25 mouse cellular contexts compared by ENCODE assay signal in the genomic region with DNA sequence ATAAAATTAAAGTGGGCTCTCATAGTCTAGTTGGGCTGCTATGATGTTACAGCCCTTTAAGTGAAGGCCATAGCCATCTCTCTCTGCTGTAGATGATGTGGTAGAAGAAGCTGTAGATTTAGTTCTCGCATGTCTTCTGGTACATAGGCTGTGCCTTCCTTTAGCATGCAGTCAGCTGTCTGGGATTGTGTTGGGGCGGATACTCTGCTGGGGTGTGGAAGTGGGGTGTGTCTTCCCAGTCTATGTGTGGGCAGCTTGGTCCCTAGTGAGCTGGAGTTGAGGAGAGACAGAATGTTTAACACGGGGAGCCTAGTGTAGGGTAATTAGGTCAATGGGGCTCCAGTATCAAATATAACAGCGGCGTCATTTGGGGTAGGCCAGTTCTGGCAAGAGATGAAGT.
"Had no signal": no experiment of that assay in that cellular context is flagged by ENCODE, and none has a peak within 500 bp of the region (broad histone marks: within the 10 kb centered on the region; RNA-seq: fewer than 3 reads in every experiment).

No protein-coding gene starts in this region.

- H3K4me3 ChIP-seq: heart, adult 2 months; heart, embryonic 12.5 days; hindbrain, embryonic 10.5 days; hindbrain, embryonic 12.5 days; intestine, embryonic 15.5 days; layer of hippocampus, adult 2 months; limb, embryonic 10.5 days; limb, embryonic 12.5 days had no signal

- H3K9ac ChIP-seq: forebrain, postnatal 0 days; heart, embryonic 12.5 days; hindbrain, embryonic 12.5 days; hindbrain, embryonic 14.5 days; intestine, embryonic 15.5 days; limb, embryonic 12.5 days had no signal

- H3K9me3 ChIP-seq: heart, embryonic 12.5 days; hindbrain, embryonic 10.5 days; hindbrain, embryonic 12.5 days; intestine, embryonic 15.5 days; limb, embryonic 10.5 days; limb, embryonic 12.5 days had no signal

- H3K4me1 ChIP-seq: heart, embryonic 12.5 days; hindbrain, embryonic 10.5 days; intestine, embryonic 15.5 days; limb, embryonic 10.5 days; limb, embryonic 12.5 days had no signal

- H3K4me2 ChIP-seq: heart, embryonic 12.5 days; hindbrain, embryonic 12.5 days; hindbrain, embryonic 14.5 days; intestine, embryonic 15.5 days; limb, embryonic 12.5 days; liver, embryonic 11.5 days had no signal

- H3K36me3 ChIP-seq: heart, embryonic 12.5 days; hindbrain, embryonic 10.5 days; hindbrain, embryonic 12.5 days; intestine, embryonic 15.5 days; limb, embryonic 10.5 days; limb, embryonic 12.5 days had no signal

- H3K27me3 ChIP-seq: hindbrain, embryonic 12.5 days; intestine, embryonic 15.5 days; limb, embryonic 12.5 days had no signal

- H3K27ac ChIP-seq: heart, adult 2 months; hindbrain, embryonic 10.5 days; hindbrain, embryonic 12.5 days; hindbrain, embryonic 14.5 days; intestine, embryonic 15.5 days; layer of hippocampus, adult 2 months; limb, embryonic 10.5 days; limb, embryonic 12.5 days had no signal

- DNase-seq: forebrain, postnatal 0 days; gastrocnemius, postnatal 14 days; gastrocnemius, postnatal 36 days; heart, adult 11 months; heart, adult 2 months; heart, postnatal 10 days; heart, postnatal 4 days; kidney, adult 18-20 months; kidney, adult 8-10 months; kidney, postnatal 10 days; kidney, postnatal 25 days; kidney, postnatal 4 days; liver had no signal

- ATAC-seq: forebrain, postnatal 0 days; hindbrain, embryonic 16.5 days; inflammation-experienced regulatory T-cells, adult 6 months; intestine, embryonic 15.5 days; intestine, postnatal 0 days had no signal
